Mouse (Mus musculus) lung, postnatal 4 days (tissue): ENCODE measurements around the gene Cops4.

Experiments used
- DNase-seq, 2 experiments: peaks; one replicate each; pipeline ENCODE4 v3.0.0; 2021

Cops4 gene

GRCm38 (mm10) chr5:100518049-100519026, at the start of gene Cops4:
TSS of gene Cops4 (plus strand) at chr5:100518309.
- DNase-seq = peak; percentile 98 to 99

GRCm38 (mm10) chr5:100476328-100476727, 41.8 kb upstream of the Cops4 start:
- DNase-seq = no peak

GRCm38 (mm10) chr5:100477604-100478003, 40.5 kb upstream of the Cops4 start:
- no peak for DNase-seq

- no peak for DNase-seq
Measured at GRCm38 (mm10) chr5:100483569-100483968, 34.5 kb upstream of the Cops4 start.

GRCm38 (mm10) chr5:100487120-100487519, 31.0 kb upstream of the Cops4 start:
- no peak for DNase-seq

GRCm38 (mm10) chr5:100488231-100488630, 29.9 kb upstream of the Cops4 start:
- DNase-seq = no peak

- DNase-seq = no peak
Measured at GRCm38 (mm10) chr5:100489340-100489739, 28.8 kb upstream of the Cops4 start.

GRCm38 (mm10) chr5:100491704-100492103, 26.4 kb upstream of the Cops4 start:
- DNase-seq = no peak

- DNase-seq = peak; percentile 88 to 90
Measured at GRCm38 (mm10) chr5:100498436-100499180, 19.5 kb upstream of the Cops4 start.

GRCm38 (mm10) chr5:100499243-100499642, 18.9 kb upstream of the Cops4 start:
- DNase-seq = no peak

- peak; percentile 41 to 54 for DNase-seq
Measured at GRCm38 (mm10) chr5:100499831-100500304, 18.2 kb upstream of the Cops4 start.

- peak; percentile 90 to 94 for DNase-seq
Measured at GRCm38 (mm10) chr5:100500458-100500961, 17.6 kb upstream of the Cops4 start, which contains the start of gene Lin54. TSS of gene Lin54 (minus strand) at chr5:100500639.

GRCm38 (mm10) chr5:100501267-100501666, 16.8 kb upstream of the Cops4 start:
- DNase-seq = no peak

GRCm38 (mm10) chr5:100509247-100509646, 8.9 kb upstream of the Cops4 start:
- DNase-seq = peak in 1 of 2 experiments; percentile 12

- DNase-seq = no peak
Measured at GRCm38 (mm10) chr5:100512576-100512975, 5.5 kb upstream of the Cops4 start.

GRCm38 (mm10) chr5:100519027-100519411, 910 bp downstream of the Cops4 start:
- no peak for DNase-seq

- no peak for DNase-seq
Measured at GRCm38 (mm10) chr5:100520223-100520622, 2.1 kb downstream of the Cops4 start.

GRCm38 (mm10) chr5:100523331-100523730, 5.2 kb downstream of the Cops4 start:
- DNase-seq = no peak

- DNase-seq = no peak
Measured at GRCm38 (mm10) chr5:100524921-100525320, 6.8 kb downstream of the Cops4 start.

GRCm38 (mm10) chr5:100525620-100526019, 7.5 kb downstream of the Cops4 start:
- no peak for DNase-seq

- DNase-seq = peak; percentile 59 to 69
Measured at GRCm38 (mm10) chr5:100526164-100526563, 8.1 kb downstream of the Cops4 start.

- no peak for DNase-seq
Measured at GRCm38 (mm10) chr5:100535826-100536225, 17.7 kb downstream of the Cops4 start.

- peak in 1 of 2 experiments; percentile 47 for DNase-seq
Measured at GRCm38 (mm10) chr5:100536638-100537037, 18.5 kb downstream of the Cops4 start.
